Mouse (Mus musculus) heart, adult 2 months (tissue): ENCODE results near the gene Col6a4.

Source experiments
- CTCF ChIP-seq: fragments of 200-600 bp; IDR thresholded peaks from 2 replicates; pipeline ENCODE4 v1.8.1; 2022; ENCODE audit warnings: antibody characterized with exemption, mild to moderate bottlenecking, moderate library complexity
- POLR2A ChIP-seq: fragments of 200-500 bp; IDR thresholded peaks from 2 replicates; pipeline ENCODE4 v1.6.1; 2011; ENCODE audit warnings: mild to moderate bottlenecking, low read depth, low read length, control low read depth; ENCODE audit not compliant: insufficient read depth

DNA sequence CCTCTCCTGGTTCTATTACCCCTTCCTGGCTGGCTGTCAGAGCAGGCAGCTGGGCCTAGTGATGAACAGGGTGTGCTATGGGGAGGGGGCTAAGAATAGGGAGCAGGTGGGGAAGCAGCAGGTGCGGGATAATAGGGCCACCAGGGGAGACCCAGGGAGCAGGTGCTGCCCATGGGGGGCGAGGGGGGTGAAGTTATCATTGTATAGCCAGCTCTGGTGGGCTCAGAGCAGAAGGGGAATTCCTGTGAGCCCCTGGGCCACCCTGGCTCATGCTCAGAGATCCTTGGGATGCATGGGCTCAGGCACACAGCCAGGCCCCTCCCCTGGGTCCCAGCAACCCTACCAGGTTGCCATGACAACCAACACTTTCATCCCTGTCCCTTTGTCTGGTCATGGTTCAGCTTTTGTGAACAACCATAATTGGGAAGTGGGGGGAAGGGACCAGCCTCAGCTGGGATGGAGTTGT lies 30.2 kb upstream of the Col6a4 start:
- TF ChIP-seq CTCF (no peak), POLR2A (no peak)
